Mouse (Mus musculus) CD4-positive, CD25-positive, alpha-beta regulatory T cell, adult 4 months (primary cell): ENCODE data around the gene Fignl1. TPM values are rescaled to one million over a fixed set of nuclear protein-coding genes. Genes with fewer than 3 reads are reported as not detected.

Experiments
- ATAC-seq: one replicate; pipeline ENCODE4 v1.8.0; 2017
- polyA plus RNA-seq, 2 experiments: library from polyadenylated mRNA; unstranded; fragments of 100-300 nt; shearing (Covaris generic); gene quantifications; one replicate each; pipeline ENCODE4 v1.2.1; 2017

Fignl1 gene
- 10 to 100 TPM in 1 of 2 experiments, 1 to 10 TPM in 1; 8.3 to 13.4 TPM for polyA plus RNA-seq

GRCm38 (mm10) chr11:11808820-11809403, at the start of gene Fignl1:
Fignl1 (minus strand) TSS chr11:11808962.
- ATAC-seq = peak; percentile 94

GRCm38 (mm10) chr11:11856959-11857358, 48.2 kb upstream of the Fignl1 start:
- no peak for ATAC-seq

DNA sequence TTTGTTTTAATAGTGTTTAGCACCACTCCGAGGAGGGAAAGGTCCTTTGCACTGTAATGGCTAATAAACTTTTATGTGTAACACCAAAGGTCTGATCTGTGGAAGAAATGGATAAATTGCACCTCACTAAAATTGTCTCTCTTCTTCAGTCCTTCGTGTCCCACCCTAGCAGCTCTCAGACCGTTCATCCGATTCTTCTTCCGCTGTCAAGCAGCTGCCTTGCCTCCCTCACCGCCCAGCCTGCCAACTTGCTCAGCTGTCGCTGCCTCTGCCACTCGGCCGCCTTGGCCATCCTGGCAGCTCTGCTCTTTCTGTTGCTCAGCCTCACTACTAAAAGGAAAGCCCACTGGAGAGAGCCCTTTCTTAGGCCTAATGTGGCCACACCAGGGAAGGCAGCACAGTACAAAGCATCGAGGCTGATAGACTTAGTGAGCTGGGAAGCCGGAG, 46.9 kb upstream of the Fignl1 start:
- no peak for ATAC-seq

DNA sequence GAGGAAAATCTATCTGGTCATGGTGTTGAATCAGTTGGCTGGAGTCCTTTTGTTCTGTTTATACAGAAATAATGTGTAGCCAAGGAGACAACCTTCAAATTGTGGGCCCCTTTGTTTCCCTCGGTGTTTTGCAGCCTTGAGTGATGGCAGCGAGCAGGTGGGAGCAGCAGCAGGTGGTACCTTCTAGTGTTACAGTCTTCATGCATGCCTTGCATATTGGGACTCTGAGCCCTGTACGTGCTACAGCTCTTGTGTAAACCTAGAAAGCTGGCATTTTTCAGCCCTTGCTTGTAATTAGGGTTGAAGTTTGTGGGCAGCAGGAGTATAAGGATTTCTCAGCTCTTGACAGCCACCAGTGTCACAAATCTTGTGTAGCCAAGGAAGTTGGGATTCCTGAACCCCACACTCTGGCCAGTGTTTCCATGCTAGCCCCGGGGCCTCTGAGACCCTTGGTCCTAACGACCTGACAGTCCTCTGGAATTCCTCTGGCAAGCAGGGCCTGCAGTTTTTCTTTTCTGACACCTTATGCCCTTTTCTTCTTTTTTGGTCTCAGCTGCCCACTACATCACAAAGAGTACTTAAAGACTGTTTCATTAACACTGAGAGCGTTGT, 46.4 kb upstream of the Fignl1 start:
- no peak for ATAC-seq

DNA sequence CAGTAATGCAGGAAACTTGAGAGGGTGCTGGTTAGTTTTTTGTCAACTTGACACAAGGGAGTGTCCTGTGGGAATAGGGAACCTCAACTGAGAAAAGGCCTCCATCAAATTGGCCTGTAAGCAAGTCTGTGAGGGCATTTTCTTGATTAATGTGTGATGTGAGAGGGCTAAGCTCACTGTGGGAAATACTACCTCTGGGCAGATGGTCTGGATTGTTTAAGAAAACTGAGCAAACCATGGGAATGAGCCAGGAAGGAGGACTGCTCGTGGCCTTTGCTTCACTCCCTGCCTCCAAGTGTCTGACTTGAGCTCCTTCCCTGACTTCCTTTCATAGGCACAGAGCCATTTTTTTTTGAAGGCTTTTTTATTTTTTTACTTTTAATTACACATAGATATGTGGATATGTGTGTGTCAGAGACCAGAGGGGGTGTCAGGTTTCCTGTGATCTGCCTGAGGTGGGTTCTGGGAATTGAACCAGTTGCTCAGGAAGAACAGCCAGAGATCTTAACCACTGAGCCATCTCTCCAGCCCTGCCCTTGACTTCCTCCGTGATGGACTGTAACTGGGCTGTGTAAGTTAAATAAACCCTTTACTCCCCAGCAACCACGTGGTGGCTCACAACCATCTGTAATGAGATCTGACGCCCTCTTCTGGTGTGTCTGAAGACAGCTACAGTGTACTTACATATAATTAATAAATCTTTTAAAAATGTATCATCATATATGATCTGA, 45.1 kb upstream of the Fignl1 start:
- no peak for ATAC-seq

DNA sequence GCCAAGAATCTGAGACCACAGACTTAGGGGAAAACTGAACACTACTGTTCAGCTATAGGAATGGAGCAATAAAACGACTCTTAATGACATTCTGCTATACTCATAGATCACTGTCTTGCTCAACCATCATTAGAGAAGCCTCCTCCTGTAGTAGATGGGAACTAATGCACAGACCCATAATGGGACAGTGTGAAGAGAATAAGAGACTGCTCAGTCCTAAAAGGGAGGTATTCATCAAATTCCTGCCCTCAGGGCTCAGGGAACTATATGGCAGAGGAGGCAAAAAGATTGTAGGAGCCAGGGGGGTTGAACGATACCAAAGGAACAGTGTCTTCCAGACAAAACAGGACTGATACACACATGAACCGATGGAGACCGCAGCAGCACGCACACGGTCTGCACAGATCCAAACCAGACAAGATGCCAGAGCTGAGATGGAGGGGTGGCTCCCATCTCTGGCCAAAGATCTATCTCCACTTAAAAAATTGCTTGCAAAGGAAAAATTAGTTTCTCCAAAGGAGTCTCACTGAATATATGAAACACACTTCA, 43.3 kb upstream of the Fignl1 start:
- no peak for ATAC-seq

DNA sequence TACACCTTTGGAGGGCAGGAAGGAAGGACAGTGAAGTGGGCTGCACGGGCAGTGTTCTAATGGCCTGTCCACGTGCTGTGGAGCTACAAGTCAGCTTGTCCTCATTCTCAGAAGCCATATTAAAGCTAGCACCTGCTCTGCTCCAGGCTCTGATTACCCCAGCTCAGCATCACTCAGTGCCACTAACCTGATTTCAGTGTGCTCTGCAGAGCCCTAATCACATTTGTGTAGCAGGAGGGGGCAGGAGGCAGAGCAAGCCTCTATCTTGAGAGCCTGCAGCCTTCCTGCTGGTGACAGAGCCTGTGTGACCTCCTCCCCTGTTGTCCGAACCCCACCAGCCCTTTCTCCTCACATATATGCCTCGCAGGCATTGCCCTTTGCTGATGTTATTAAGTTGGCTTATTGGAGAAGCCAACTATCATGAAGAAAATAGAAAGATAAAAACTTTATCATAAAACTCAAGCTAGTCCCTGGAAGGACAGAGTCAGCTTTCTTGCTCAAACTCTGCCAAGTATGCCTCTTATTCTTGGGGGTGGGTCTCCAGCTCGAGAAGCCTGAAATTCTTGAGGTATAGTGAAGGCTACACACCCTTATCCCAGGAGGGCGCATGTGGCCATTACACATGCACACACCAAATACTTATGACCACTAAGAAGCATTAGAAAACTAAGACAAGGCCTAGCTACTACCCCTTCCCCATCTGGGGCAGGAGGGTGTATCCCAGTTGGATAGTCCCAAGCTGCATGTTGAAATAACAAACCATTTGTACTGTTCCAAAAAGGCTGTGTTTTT, 41.9 kb upstream of the Fignl1 start:
- ATAC-seq = no peak

DNA sequence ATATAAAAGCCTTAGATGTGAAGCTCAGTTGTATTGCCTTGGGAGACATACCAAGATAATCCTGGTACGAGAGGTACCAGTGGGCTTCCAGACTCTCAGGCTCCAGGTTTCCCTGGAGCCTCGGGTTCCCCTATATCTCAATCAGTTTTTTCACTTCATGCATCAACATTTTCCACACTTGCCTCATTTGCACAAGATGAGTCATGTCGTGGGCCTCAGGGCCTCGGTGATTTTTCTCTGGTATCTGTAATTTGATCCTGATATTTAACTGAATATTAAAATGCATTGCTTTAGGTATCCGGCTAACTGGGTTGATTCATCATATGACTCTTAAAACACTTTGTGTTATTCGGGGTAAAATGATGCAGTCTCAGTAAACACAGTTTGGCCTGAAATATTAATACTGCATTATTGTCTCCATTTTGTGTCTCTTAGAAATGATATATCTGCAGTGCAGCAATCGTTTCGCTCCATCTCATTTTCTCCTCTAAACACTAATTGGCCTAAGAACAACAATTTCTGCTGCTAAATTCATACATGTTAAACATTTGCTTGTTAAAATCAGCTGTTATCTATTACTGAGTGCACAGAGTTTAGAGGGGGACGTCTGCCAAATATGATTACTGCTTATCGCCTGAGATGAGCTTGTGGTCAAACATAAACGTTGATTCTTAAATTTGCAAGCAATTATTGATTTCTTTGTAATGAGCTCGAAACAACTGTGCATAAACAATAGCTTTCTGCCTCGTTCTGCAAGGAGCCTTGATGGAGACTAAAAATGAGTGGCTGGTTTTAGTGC, 41.0 kb upstream of the Fignl1 start:
- no peak for ATAC-seq

GRCm38 (mm10) chr11:11848467-11848866, 39.7 kb upstream of the Fignl1 start:
- ATAC-seq = no peak

- no peak for ATAC-seq
Measured at GRCm38 (mm10) chr11:11845044-11845443, 36.3 kb upstream of the Fignl1 start.

DNA sequence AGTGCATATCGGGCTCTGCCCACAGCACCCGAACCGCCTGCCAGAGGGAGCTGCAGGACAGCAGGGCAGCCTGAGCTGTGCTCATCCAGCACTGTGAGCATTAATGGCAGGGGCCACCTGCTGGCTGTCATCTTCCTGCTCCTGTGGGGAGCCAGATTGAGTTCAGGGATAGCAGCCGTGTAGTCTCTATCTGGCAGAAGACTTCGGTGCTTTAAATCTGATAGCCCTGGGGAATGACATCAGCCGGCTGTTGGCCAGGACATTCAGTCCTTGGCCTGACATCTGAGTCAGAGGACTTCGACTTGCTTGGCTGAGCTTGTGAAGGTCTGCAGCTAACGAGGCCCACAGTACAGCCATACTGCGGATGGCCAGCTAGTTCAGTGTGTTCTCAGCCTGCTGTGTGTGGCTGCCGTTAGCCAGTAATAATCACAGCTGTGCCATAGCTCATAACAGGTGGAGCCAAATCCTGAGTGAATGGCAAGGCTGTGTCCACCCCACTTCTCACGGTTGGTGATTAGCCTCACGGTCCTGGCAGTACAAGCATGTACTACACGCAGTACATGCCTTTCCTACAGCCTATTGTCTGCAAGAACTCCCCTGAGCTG, 35.7 kb upstream of the Fignl1 start:
- ATAC-seq = no peak

GRCm38 (mm10) chr11:11841590-11841989, 32.8 kb upstream of the Fignl1 start:
- no peak for ATAC-seq

DNA sequence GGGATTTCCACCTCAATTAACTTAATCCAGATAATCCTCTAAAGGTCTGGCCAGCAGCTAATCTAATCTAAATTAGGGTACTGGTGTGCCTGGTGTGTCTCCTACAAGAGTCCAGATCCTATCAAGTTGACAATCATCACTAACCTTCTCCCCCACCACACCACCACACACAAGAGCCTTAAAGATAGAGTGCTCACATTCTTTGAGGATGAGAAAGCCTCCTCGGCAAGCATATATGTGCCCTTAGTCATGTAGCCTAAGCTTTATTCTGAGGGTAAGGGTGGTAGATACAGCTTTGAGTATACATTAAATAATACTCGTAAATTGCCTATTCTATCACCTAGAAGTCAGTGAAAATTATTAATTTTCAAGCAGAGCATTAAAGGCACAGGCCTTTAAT, 32.0 kb upstream of the Fignl1 start:
- no peak for ATAC-seq

DNA sequence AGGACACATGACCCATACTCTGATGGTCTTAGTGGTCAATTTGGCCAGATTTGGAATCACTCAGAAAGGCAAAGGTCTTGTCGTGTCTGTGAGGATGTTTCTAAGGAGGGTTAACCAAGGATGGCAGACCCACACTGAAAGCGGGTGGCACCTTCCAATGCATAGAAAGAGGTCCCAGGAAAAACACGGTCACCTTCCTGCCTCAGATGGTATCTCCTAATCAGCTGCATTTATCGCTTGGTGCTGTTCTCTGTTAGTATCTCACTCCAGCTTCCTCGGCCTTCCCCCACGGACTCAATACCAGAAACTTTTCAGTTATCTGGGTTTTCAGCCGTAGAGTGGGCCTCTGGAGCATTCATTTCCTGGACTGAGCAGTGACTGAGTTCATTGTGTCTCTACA, 31.1 kb upstream of the Fignl1 start:
- ATAC-seq = no peak

- ATAC-seq = no peak
Measured at GRCm38 (mm10) chr11:11837384-11837783, 28.6 kb upstream of the Fignl1 start.

DNA sequence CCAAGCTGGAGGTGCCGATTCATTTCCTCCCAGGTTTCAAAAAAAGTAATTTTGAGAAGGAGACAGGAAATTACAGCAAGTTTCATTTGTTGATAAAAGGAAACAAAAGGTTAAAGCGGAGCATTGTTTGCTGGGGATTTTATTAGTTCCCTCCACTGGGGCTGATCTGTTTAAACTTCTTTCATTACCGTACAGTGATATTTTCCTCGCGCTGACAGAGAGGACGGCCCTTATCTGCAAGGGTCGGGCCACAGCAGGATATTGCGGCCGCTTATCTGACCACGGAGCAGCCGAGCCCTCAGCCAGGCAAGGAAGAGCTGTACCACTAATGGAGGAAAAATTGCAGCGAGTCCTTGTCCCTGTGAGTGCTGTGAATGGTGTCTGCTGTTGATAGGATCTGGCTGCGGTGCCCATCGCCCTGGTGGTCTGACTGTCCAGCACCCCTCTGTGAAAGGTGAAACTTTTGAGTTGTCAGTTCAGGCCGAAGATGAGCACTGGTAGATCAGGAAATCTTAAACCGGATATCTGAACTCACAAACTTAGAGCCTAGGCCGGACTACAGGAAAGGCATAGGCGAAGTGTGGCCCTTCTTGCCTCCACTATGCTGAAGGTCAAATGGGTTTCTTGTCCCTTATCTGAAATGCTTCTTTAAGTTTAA, 28.1 kb upstream of the Fignl1 start:
- peak; percentile 65 for ATAC-seq

DNA sequence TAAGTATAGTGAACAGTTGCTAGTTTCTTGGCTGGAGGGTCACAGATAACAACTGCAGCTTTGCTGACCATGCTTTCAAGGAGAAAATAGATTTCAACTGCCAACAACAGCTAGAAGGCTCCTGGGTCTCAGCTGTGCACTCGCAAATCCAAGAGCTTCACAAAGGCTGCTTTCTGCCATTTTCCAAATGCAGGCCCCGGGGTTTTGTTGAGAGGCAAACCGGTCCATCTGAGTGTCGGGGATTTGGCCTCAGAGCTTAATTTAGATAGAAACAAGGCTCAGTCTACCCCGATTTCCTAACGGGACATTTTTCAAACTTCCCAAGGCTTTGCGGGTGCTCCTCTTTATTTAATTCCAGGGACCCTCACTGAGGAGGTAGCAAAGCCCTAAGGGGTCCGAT, 27.5 kb upstream of the Fignl1 start:
- ATAC-seq = no peak

DNA sequence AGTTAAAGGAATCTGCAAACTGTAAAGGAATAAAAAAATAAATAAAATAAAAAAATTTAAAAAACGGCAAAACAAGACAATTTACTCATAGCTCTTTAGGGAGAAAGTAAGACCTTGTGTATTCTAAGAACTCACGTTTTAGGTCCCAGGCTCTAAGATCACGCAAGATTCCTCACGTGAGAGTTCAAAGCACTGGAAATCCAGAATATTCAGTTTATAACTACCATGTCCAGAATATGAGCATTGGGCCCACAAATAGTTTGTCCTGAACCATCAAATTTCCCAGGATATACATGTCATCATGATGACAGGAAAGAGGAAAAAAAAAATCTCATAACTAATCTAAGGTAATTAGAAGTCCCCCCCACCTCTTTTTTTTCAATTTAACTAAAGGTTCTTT, 27.0 kb upstream of the Fignl1 start:
- no peak for ATAC-seq

GRCm38 (mm10) chr11:11835361-11835760, 26.6 kb upstream of the Fignl1 start:
- ATAC-seq = no peak

DNA sequence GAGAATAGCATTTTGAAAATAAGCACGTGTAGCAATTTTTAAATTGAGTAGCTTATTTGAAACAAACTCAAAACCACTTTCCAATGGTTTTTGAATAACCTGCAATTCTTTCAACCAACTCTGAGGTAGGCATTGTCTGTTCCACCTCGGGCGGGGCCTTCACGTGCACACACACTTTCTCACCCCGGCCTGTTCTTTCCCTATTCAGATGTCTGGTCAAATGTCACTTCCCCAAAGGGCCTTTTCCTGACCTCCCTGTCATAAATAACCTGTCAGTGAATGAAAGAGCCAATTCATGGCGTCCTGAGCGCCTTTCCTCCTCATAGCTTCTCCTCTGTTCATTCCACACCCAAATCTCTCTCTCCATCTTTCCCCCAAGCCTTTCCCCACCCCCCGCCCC, 24.3 kb upstream of the Fignl1 start:
- no peak for ATAC-seq

- ATAC-seq = no peak
Measured at GRCm38 (mm10) chr11:11832755-11833084, 24.0 kb upstream of the Fignl1 start.
